Mouse (Mus musculus): ENCODE measurements at regions not wholly inside any gene's neighbourhood (a gene's known extent, or its start where the extent isn't known, plus 50 kb on each side); places are given as distances from the start of the nearest gene placed in this dataset.

GRCm38 (mm10) chr9:68072624-68073023 is 232.4 kb downstream of the Vps13c start:
- no peak for DNase-seq

DNA sequence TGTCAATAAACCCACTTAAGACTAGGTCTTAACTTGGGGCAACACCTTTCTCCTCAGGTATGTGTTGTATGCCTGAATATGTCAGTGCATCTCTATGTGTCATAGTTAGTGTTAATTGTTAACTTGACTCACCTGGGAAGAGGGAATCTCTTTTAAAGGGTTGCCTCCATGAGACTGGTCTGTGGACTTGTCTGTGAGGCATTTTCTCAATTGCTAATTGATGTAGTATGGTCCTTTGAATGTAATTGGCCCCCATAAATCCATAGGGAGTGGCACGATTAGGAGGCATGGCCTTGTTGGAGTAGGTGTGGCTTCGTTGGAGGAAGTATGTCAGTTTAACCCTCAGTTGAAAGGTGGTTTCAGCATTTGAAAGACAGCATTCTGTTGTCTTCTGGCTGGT is 237.1 kb downstream of the Vps13c start:
- no peak for DNase-seq

DNA sequence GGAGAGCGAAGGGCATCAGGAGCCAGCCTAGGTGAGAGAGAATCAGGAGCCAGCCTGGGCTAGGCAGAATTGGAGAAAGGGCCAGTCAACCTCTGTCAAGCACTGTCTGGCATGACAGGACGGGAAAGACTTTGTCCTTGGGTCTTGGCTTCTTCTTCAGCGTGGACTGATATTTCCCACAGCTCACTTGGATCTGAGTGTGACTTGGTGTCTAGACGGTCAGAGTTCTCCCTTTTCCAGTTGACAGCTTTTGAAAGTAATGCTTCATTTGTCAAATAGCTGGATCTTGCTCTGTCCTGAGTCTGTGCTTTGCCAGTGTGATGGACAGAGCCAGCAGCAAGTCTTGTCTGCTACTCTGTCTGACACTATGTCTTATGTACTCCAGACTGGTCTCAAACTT is 243.1 kb downstream of the Vps13c start:
- DNase-seq, result peak in 1 of 2 experiments; percentile 2

GRCm38 (mm10) chr9:68084966-68085365 is 244.8 kb downstream of the Vps13c start:
- DNase-seq, result no peak

DNA sequence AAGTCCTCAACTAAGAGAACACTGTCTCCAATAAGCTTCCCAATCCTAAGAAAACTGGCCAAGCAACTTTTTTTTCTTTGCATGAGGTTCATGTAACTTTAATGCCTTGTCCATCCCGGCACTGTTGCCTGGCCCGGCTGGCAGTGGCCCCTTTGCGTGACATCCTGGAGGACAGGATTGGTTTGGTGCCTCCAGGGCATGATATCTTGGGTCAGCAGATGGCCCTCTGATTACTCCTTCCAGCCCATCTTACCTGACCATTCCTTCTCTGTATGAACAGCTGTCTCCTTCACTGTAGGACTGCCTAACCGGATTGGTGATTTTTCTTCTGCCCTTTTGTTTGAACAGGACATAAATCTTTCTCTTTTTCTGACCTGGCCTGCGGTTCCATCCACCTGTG is 254.4 kb downstream of the Vps13c start:
- no peak for DNase-seq

DNA sequence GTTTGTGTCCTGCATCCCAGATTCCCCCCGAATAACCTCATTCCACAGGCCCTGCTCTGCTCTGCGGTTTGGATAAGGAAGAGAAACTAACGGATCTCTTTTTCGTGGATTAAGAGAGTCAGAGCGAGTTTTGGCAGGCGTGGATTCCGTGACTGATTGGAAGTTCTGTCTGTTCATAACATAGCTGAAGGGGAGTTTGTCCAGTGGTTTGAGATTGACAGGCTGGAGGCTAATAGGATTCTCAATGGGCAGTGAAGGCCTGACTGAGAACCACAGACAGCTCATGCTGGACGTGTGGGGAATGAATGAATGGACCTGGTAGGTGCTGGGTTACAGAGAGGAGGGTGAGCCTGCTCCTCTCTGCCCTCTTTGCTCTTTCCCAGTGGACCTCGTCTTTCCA is 269.6 kb downstream of the Vps13c start:
- DNase-seq, result no peak

DNA sequence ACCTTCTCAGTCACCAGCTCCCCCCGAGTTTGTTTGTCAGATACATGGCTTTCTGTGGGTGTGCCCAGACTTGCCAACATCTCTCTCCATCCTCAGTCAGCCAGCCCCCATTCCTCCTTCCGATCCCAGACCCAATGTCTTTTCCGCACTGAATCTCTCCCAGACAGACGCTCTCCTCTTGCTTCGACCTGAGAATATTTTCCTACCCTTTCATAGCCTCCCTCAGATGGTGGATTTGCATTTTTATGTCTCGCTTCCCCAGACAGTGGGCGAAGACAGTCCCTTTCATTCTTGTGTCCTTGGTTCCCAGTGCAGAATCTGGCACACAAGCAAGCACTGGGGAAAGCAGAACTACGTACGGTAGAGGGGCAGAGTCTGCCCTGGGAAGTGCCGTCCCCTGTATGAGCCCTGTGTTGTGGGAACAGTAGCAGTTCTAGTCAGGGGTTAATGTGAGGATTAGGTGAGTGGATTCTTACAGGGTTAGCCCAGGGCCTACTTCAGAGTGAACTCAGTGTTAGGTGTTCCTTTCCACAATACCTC is 275.0 kb downstream of the Vps13c start:
- DNase-seq, result no peak

DNA sequence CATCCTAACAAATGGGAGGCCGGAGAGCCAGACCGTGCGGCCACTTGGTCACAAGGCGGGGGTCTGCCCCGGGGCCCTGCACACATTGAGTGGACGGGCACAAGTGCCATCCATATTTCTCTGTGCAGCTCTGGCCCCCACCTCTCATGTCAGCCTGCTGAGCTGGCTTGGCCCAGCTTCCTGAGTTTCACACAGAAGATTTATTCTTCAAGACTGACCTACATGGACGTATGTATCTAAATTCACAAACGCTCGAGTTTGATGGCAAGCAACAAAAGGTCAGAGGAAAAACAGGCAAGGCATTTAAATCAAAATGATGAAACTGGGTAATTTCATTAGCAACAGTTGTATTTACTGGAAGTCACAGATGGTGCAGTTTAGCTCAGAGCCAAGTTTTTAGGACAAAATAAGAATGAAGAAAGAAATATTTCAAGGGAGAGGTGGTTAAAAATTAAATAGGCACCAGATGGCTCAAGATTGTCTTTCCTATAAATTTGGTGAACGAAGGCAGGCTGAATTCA is 276.1 kb downstream of the Vps13c start:
- peak; percentile 21 to 43 for DNase-seq

DNA sequence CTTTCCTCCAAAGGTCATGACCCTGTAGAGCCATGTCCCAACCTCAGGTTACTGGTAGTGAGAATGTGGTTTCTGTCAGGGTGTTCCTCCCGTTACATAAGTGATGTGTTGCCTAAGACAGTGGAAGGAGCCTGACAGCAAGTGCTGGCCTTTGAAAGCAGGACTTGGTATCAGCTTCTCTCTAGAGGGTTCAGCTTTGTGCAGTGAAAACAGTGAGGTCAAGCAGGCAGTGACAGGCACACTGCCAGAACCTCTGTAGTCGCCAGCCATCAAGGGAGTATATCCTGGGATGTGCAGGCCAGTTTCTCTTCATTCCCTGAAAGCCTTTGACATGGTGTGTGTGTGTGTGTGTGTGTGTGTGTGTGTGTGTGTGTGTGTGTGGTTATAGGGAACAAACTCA is 278.1 kb downstream of the Vps13c start:
- DNase-seq, result no peak

GRCm38 (mm10) chr9:68122266-68122665 is 282.1 kb downstream of the Vps13c start:
- DNase-seq, result peak; percentile 21 to 35

DNA sequence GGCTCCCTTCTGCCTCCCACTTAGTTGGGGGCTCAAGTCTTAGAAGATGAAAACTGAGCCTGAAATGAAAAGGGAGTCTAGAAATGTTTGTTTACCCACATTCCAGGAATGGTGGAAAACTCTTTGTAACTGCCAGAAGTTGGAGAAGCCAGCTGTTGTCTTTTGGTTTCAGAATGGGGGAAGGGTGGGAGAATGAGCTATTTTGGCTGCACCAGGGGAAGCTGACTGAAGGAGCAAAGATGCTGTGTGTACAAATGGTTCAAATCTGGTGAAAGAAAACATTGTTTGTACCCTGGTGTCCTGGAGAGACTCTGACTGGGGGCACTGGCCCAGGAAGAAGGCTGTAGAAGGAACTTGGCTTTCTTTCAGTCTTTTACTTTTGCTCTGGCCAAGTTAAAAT is 291.1 kb downstream of the Vps13c start:
- DNase-seq, result peak; percentile 16 to 37

GRCm38 (mm10) chr9:68135446-68136050 is 295.4 kb downstream of the Vps13c start:
- DNase-seq, result peak in 1 of 2 experiments; percentile 8

GRCm38 (mm10) chr9:68162813-68163570 is 322.8 kb downstream of the Vps13c start:
- DNase-seq, result peak; percentile 2 to 7

- no peak for DNase-seq
These were observed 326.4 kb downstream of the Vps13c start for GRCm38 (mm10) chr9:68166556-68166955.

GRCm38 (mm10) chr9:68188921-68189320 is 348.7 kb downstream of the Vps13c start:
- peak in 1 of 2 experiments; percentile 8 for DNase-seq

- DNase-seq, result no peak
These were observed 359.6 kb downstream of the Vps13c start for GRCm38 (mm10) chr9:68199831-68200230.

DNA sequence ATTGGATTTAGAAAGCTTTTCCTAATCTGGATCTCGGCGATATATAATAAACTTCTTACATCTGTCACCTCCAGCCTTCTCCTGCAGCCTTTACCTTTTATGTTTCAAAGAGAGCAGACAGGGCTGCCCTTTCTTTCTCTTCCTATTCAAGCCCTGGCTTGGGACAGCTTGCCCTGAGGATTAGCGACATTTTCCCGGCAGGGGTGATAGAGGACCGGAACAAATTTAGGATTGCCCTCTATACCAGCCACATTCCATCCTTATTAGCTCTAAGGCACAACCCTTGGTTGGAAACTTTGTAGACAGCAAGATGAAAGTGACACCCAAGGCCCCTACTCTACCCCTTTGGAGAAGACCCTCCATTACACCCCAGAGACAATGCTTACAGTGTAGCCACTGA is 360.8 kb downstream of the Vps13c start:
- no peak for DNase-seq

GRCm38 (mm10) chr9:68225694-68226093 is 385.5 kb downstream of the Vps13c start:
- DNase-seq, result no peak

- no peak for DNase-seq
These were observed 390.9 kb downstream of the Vps13c start for GRCm38 (mm10) chr9:68231131-68231530.

- no peak for DNase-seq
These were observed 394.9 kb downstream of the Vps13c start for GRCm38 (mm10) chr9:68234979-68235649.

DNA sequence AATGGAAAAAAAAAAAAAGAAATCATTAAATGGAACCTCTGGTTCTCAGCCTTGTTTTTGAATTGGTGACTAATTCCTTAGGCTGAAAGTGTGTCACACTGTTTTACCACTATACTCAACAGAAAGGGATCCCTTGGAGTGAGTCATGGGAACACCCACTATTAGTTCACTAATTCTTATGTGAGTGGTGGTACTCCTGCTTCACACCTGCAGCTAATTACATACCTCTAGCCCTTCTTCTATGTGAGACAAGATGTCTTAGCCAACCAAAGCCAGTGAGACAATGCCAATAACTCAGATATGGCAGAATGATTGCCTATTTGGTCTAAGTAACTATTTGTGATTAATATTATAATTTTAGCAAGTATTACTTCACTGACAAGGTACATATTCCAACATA is 398.9 kb downstream of the Vps13c start:
- no peak for DNase-seq

DNA sequence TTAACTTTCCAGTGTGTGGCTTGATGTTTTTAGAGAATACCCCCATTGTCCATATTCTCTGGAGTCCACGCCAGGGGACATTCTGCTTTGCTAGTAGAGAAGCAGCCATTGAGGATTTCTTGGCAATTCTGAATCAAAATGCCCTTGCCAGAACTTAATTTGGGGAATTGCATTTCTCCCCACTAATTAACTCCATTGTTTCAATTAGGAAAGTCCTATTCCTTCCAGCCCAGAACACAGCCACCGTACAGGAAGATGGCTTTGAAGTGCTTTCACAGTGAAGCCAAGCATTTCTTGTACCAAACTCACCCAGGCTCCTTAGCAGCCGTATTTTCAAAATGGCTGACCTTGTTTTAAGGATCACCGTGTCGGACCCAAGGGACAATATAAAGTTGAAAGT is 399.4 kb downstream of the Vps13c start:
- no peak for DNase-seq

GRCm38 (mm10) chr9:68250011-68250410 is 403.6 kb upstream of the Rora start:
- DNase-seq, result no peak

Measured in kidney, postnatal 4 days (tissue).